Mouse (Mus musculus) liver, embryonic 14.5 days (tissue): ENCODE results near the gene Ppm1e.

Source experiments
- CTCF ChIP-seq: IDR thresholded peaks from 2 replicates; pipeline ENCODE4 v1.5.1; 2016; ENCODE audit warnings: antibody characterized with exemption, low read depth, control low read depth
- EP300 ChIP-seq: IDR thresholded peaks from 2 replicates; pipeline ENCODE4 v1.6.1; 2016; ENCODE audit warnings: antibody characterized with exemption, low read depth

- TF ChIP-seq CTCF (no peak), EP300 (peak; percentile 70)
Measured at GRCm38 (mm10) chr11:87309329-87310074, 49.3 kb downstream of the Ppm1e start.
